Mouse (Mus musculus) kidney, adult 2 months (tissue): ENCODE data around the gene Parp16.

Experiments
- CTCF ChIP-seq: fragments of 200-500 bp; conservative IDR thresholded peaks from 2 replicates; pipeline ENCODE4 v1.5.1; 2011; ENCODE audit warnings: low read depth, mild to moderate bottlenecking, control low read depth, low read length, moderate library complexity, mixed read lengths; ENCODE audit not compliant: insufficient read depth, insufficient read length
- POLR2A ChIP-seq: fragments of 200-500 bp; IDR thresholded peaks from one replicate; pipeline ENCODE4 v1.6.1; 2011; ENCODE audit warnings: low read depth, low read length, control low read depth

- TF ChIP-seq CTCF (no peak), POLR2A (no peak)
Observed at GRCm38 (mm10) chr9:65244036-65244806, 49.1 kb downstream of the Parp16 start.
